Mouse (Mus musculus) lung, postnatal 4 days (tissue): ENCODE data around the gene Kcnj3.
"Not testable (repeated sequence)": the region's sequence is repeated elsewhere in the genome, so short reads cannot be mapped to it uniquely, and the experiment has no call there.

ENCODE experiments used
- DNase-seq, 2 experiments: peaks; one replicate each; pipeline ENCODE4 v3.0.0; 2021

The Kcnj3 gene

GRCm38 (mm10) chr2:55435721-55436260, at the start of gene Kcnj3:
Kcnj3 (plus strand) TSS chr2:55435970.
- peak in 1 of 2 experiments; percentile 15 for DNase-seq

- DNase-seq: no peak
These were observed 45.3 kb upstream of the Kcnj3 start for GRCm38 (mm10) chr2:55390330-55390989.

DNA sequence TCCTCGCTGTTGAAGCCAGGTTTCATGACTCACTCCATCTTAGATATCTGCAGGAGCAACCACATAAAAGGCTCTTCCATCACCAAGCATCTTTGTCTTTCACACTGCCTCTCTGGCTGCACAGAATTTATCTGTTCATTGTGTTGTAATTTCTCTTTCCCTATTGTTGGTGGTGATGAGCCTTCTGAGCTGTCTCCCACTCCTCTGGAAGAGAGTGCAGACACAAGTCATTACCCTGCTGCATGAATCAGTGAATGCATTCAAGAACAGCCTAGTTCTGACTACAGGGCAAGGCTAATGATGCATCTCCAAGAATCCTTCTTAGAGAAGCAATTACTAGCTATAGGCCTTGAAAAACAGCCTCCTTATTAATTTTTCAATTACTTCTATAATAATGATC, 30.5 kb upstream of the Kcnj3 start:
- no peak for DNase-seq

DNA sequence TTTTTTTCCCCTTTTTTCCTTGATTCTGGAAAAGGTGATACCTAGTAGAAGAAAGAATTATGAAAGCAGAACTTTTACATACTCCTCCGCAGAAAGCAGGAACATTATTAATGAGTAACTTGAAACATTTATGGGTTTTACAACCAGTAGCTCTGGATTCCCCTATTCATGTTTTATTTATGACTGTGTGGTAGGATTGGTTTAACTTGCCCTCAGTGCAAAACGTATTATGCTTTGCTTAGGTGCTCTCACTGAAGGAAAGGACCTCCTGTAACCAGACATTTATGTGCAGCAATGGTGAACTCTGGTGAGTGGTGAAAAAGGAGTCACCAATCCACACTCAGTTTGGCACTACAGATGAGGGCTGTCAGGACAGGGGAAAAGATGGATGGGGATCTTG, 8.1 kb upstream of the Kcnj3 start:
- DNase-seq: no peak

DNA sequence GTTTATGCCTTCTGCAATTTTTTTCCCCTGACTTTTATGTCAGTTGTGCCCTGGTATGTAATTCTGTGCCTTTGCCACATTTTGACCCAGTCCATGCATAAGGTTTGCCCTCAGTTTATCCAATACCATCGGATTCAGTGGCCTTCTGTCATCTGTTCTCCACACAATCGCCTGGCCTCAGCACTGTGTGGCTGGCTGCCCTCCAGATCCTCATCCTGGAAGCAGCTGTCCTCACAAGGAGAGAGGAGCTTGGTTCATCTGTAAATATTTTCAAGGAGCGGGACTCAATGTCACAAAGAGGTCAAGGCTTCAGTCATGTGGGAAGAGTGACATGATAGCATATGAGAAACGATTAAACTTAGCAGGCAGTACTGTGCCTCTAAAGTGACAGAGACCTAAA, 3.7 kb upstream of the Kcnj3 start:
- peak in 1 of 2 experiments; percentile 31 for DNase-seq

DNA sequence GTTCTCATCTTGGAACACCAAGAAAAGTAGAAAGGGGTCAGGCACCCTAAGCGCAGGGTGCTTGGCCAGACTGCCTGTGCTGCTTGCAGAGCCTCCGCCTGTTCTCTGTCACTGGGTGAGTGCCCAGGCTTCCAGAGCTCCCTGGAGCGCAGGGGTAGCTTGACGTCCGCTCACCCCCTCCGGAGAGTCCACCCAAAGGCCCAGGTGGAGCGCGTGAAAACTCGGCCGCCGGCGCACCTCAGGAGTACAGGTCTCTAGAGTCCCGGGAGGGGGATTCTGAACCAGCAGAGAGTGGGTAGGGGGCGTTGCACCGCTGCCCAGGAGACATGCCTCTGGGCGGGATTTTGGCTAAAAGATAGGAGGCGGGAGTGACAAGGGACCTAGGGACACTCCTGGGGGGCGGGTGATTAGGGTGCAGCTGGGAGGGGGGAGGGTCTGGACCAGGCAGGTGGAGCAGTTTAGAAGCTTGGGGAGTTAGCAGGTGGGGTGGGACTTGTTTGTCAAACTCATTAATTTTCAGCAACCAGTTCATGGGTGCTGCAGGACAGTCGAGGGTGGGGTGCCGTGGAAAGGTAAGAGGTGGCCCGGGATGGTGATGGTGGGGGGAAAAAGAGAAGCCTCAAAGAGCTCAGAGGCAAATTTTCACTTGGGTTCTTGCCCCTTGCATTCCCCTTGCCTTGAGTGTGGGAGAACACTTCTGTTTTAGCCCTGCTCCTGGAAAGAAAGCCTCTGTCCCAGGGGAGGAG, 664 bp downstream of the Kcnj3 start:
- peak in 1 of 2 experiments; percentile 18 for DNase-seq

- peak in 1 of 2 experiments; percentile 17 for DNase-seq
These were observed 1.5 kb downstream of the Kcnj3 start for GRCm38 (mm10) chr2:55437007-55437949.

- no peak for DNase-seq
These were observed 2.2 kb downstream of the Kcnj3 start for GRCm38 (mm10) chr2:55437977-55438376.

GRCm38 (mm10) chr2:55439211-55439610, 3.4 kb downstream of the Kcnj3 start:
- no peak for DNase-seq

DNA sequence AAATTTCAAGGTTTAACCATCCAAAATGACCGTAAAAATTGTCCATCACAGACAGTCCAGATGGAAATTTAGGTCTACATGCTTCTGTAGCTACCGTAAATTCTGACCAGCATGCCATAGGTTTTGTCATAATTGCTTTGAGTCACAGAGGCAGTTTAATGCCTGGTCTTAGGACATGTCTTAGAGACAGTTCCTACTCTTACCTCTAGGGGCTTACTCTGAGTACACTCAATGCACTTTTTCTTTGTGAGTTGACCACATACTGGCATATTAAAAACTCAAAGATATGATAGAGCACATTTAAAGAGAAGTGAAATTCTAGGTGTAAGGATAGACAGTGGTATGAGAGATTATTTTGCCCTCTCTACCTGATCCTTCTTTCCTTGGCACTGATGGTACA, 6.2 kb downstream of the Kcnj3 start:
- DNase-seq: no peak

DNA sequence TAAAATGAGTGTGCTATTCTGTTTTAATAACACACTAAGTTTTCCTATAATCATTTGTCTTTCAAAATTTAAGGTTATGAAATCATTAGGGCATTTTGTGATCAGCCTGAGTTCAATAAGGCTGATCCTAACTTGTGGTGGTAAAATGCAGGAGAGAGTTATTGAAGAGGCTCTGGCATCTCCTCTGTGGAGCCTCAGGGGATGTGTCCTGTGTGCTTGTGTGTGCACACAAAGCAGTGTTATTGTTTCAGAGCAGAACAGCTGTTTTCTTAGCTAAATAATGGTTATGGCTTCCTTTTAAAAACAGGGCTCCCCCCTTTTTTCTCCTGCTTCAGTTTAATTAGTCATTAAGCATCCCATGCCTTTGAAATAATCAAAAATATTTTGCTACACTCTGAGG, 11.5 kb downstream of the Kcnj3 start:
- no peak for DNase-seq

DNA sequence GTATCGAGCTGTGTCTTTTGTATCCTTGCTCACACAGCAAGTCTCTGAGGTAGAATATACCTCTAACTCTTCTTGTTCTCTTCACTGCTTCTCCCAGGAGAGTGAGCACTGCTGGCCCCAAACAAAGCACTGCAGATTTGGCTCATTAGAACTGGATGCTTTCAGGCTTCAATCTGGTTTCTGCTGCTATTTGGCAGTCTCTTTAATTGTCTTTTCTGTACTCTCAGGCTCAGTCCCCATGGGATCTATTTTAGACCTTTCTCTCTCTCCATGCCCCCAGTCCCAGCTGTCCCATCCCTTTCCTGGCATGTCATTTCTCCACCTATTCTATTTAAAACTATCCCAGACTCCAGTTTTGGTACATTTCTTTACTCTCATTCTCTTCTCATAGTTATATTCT, 15.0 kb downstream of the Kcnj3 start:
- DNase-seq: no peak

DNA sequence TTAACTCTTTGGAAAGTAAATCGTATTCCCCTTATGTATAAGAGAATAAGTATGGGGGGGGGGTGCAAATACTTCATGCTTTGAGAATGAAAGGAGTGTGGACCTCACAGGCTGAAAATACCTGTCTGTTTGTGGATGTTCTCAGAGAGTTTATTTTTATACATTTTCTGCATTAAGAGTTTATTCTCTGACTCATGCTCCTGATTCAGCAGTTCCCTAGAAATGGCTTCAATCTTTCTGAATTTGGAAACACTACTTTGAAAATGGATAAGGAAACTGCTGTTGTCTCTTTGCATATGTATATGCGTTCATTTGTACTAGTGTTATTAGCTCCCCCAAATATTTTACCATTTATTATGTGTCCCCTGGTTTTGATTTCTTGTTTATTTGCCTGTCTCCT, 23.4 kb downstream of the Kcnj3 start:
- no peak for DNase-seq

- DNase-seq: no peak
These were observed 33.4 kb downstream of the Kcnj3 start for GRCm38 (mm10) chr2:55469141-55469540.

GRCm38 (mm10) chr2:55470006-55470405, 34.2 kb downstream of the Kcnj3 start:
- DNase-seq: no peak

DNA sequence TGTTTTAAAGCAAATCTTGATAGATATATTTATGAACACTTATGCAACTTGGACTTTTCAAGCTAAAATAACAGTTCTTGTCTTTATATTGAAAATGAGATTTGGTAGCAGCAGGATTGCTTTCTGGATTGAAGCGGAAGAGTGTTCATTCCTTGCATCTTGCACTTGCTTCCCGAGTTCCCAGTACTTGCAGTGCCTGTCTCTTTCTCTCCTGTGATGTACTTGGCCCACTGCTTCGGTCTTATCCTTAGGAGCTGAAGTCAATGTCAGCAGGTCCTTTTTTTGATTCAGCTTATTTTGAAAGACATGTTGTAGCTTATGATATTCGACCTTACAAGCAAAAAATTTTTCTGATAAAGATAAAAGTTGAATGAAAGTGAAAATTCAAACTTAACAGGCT, 43.7 kb downstream of the Kcnj3 start:
- DNase-seq: no peak

- DNase-seq: no peak
These were observed 44.3 kb downstream of the Kcnj3 start for GRCm38 (mm10) chr2:55479933-55480601.

DNA sequence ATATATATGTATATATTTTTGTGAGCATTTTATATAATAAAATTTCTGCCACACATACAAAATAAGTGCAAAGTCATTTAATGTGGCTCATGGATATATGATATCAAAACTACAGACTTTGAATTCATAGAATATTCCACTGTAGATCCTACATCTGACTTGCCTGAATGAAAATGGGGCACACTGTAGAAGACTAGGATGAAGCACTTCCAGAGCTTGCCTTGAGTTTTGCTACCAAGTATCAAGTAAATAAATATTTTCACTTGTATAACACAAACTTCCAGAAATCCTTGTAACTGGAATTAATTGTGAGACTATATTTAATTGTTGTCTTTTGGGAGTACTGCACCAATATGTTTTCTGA, 44.8 kb downstream of the Kcnj3 start:
- DNase-seq: no peak

GRCm38 (mm10) chr2:55485500-55486129, 49.8 kb downstream of the Kcnj3 start:
- DNase-seq: not testable (repeated sequence)

- DNase-seq: no peak
These were observed 67.8 kb downstream of the Kcnj3 start for GRCm38 (mm10) chr2:55503390-55504176.

- DNase-seq: no peak
These were observed 69.9 kb downstream of the Kcnj3 start for GRCm38 (mm10) chr2:55505712-55506111.
